Mouse (Mus musculus): ENCODE measurements at regions not wholly inside any gene's neighbourhood (a gene's known extent, or its start where the extent isn't known, plus 50 kb on each side); places are given as distances from the start of the nearest gene placed in this dataset.

- DNase-seq: no peak
Observed at GRCm38 (mm10) chr9:69705942-69706341, 54.8 kb downstream of the Foxb1 start.

- DNase-seq: no peak
Observed at GRCm38 (mm10) chr9:69705071-69705470, 55.7 kb downstream of the Foxb1 start.

GRCm38 (mm10) chr9:69703731-69704130 lies 57.0 kb downstream of the Foxb1 start:
- DNase-seq: no peak

- DNase-seq: no peak
Observed at GRCm38 (mm10) chr9:69702156-69702928, 58.4 kb downstream of the Foxb1 start.

- no peak for DNase-seq
Observed at GRCm38 (mm10) chr9:69700696-69701095, 60.0 kb downstream of the Foxb1 start.

GRCm38 (mm10) chr9:69691756-69692155 lies 69.0 kb downstream of the Foxb1 start:
- no peak for DNase-seq

GRCm38 (mm10) chr9:69687349-69688123 lies 73.2 kb downstream of the Foxb1 start:
- no peak for DNase-seq

- no peak for DNase-seq
Observed at GRCm38 (mm10) chr9:69686766-69687165, 74.0 kb downstream of the Foxb1 start.

GRCm38 (mm10) chr9:69685630-69686029 lies 75.1 kb downstream of the Foxb1 start:
- DNase-seq: no peak

- no peak for DNase-seq
Observed at GRCm38 (mm10) chr9:69681372-69682213, 79.1 kb downstream of the Foxb1 start.

GRCm38 (mm10) chr9:69678634-69679033 lies 82.1 kb downstream of the Foxb1 start:
- no peak for DNase-seq

- DNase-seq: no peak
Observed at GRCm38 (mm10) chr9:69673463-69674105, 87.2 kb downstream of the Foxb1 start.

- no peak for DNase-seq
Observed at GRCm38 (mm10) chr9:69672657-69673462, 87.9 kb downstream of the Foxb1 start.

GRCm38 (mm10) chr9:69671199-69671598 lies 89.5 kb downstream of the Foxb1 start:
- DNase-seq: no peak

GRCm38 (mm10) chr9:69670551-69671044 lies 90.1 kb downstream of the Foxb1 start:
- DNase-seq: no peak

GRCm38 (mm10) chr9:69669611-69670550 lies 90.9 kb downstream of the Foxb1 start:
- DNase-seq: no peak

GRCm38 (mm10) chr9:69668475-69669090 lies 92.2 kb downstream of the Foxb1 start:
- no peak for DNase-seq

GRCm38 (mm10) chr9:69667064-69667533 lies 93.6 kb downstream of the Foxb1 start:
- DNase-seq: no peak

- DNase-seq: no peak
Observed at GRCm38 (mm10) chr9:69664201-69664600, 96.5 kb downstream of the Foxb1 start.

GRCm38 (mm10) chr9:69662394-69662793 lies 98.3 kb downstream of the Foxb1 start:
- no peak for DNase-seq
